8 mouse cellular contexts compared by ENCODE assay signal in genomic region chr9:86466990-86467870, GRCm38 (mm10). TPM values are rescaled to one million over a fixed set of nuclear protein-coding genes. Genes with fewer than 3 reads are reported as not detected.
A peak's percentile ranks its signal among the peaks of the same experiment; 100 is the strongest.
DNase-seq lines count a peak whose midpoint lies in the region; ATAC-seq lines count a peak whose summit lies in the region.

Dop1a (plus strand) TSS chr9:86467154.

- no peaks in the 10 kb centered on the region for H3K9me3 ChIP-seq in heart, embryonic 10.5 days
- no peaks in the 10 kb centered on the region for H3K9me3 ChIP-seq in kidney, embryonic 16.5 days (ENCODE audit: low read length)
- no peaks in the 10 kb centered on the region for H3K9me3 ChIP-seq in liver, embryonic 12.5 days (replicated peaks)
- no peaks in the 10 kb centered on the region for H3K9me3 ChIP-seq in stomach, embryonic 15.5 days

- H3K4me2 ChIP-seq in kidney, embryonic 16.5 days (replicated peaks; ENCODE audit: low read depth, low read length): peak within 1 kb of the TSS; percentile 82
- H3K4me2 ChIP-seq in liver, embryonic 12.5 days: peak within 1 kb of the TSS; percentile 77
- H3K4me2 ChIP-seq in stomach, embryonic 15.5 days: peak within 1 kb of the TSS; percentile 54

- peak within 1 kb of the TSS; percentile 89 for H3K4me3 ChIP-seq in heart, embryonic 10.5 days
- peak within 1 kb of the TSS; percentile 90 for H3K4me3 ChIP-seq in kidney, embryonic 16.5 days (ENCODE audit: low read length)
- H3K4me3 ChIP-seq in liver, embryonic 12.5 days: peak within 1 kb of the TSS; percentile 66
- H3K4me3 ChIP-seq in stomach, embryonic 15.5 days (replicated peaks): peak within 1 kb of the TSS; percentile 87

- peaks cover 11% of the 10 kb centered on the region for H3K27me3 ChIP-seq in heart, embryonic 10.5 days (ENCODE audit: insufficient read depth, poor library complexity, severe bottlenecking)
- no peaks in the 10 kb centered on the region for H3K27me3 ChIP-seq in kidney, embryonic 16.5 days (ENCODE audit: insufficient read depth, low read length)
- no peaks in the 10 kb centered on the region; the same call in 1 of the 2 replicates for H3K27me3 ChIP-seq in liver, embryonic 12.5 days (replicated peaks)
- no peaks in the 10 kb centered on the region for H3K27me3 ChIP-seq in stomach, embryonic 15.5 days (replicated peaks)

- H3K4me1 ChIP-seq in heart, embryonic 10.5 days: 0 out of 2 replicates have a peak, but pooled peaks cover 3% of the 10 kb centered on the region
- H3K4me1 ChIP-seq in kidney, embryonic 16.5 days (ENCODE audit: insufficient read depth, low read length): peaks cover 9% of the 10 kb centered on the region
- peaks cover 28% of the 10 kb centered on the region for H3K4me1 ChIP-seq in liver, embryonic 12.5 days
- 0 out of 2 replicates have a peak, but pooled peaks cover 3% of the 10 kb centered on the region for H3K4me1 ChIP-seq in stomach, embryonic 15.5 days

- H3K36me3 ChIP-seq in heart, embryonic 10.5 days: no peaks in the 10 kb centered on the region
- H3K36me3 ChIP-seq in kidney, embryonic 16.5 days (ENCODE audit: insufficient read depth, low read length): no peaks in the 10 kb centered on the region
- H3K36me3 ChIP-seq in liver, embryonic 12.5 days: no peaks in the 10 kb centered on the region
- H3K36me3 ChIP-seq in stomach, embryonic 15.5 days: no peaks in the 10 kb centered on the region

- peak; percentile 93 for ATAC-seq in erythroblast, adult 5-6 weeks (replicated peaks; ENCODE audit: low FRiP score, poor library complexity, severe bottlenecking)
- peak; percentile 96 for ATAC-seq in kidney, embryonic 16.5 days (ENCODE audit: low FRiP score, low TSS enrichment)
- peak; percentile 94 for ATAC-seq in liver, embryonic 12.5 days
- ATAC-seq in stomach, embryonic 15.5 days (ENCODE audit: insufficient read depth, low FRiP score, low read depth): peak; percentile 95

- peak within 1 kb of the TSS; percentile 92 for H3K9ac ChIP-seq in kidney, embryonic 16.5 days (replicated peaks; ENCODE audit: low read length)
- peak within 1 kb of the TSS; percentile 79 for H3K9ac ChIP-seq in liver, embryonic 12.5 days
- peak within 1 kb of the TSS; percentile 86 for H3K9ac ChIP-seq in stomach, embryonic 15.5 days

- 1% methylated on average over 92 of the region's 93 CpGs for WGBS in heart, embryonic 10.5 days
- under 1% methylated on average over 93 of the region's 93 CpGs for WGBS in kidney, embryonic 16.5 days
- 3% methylated on average over 86 of the region's 93 CpGs for WGBS in liver, embryonic 12.5 days (ENCODE audit: insufficient replicate concordance)
- under 1% methylated on average over 90 of the region's 93 CpGs for WGBS in stomach, embryonic 15.5 days

- peak within 1 kb of the TSS; percentile 92 for H3K27ac ChIP-seq in heart, embryonic 10.5 days
- peak within 1 kb of the TSS; percentile 62 for H3K27ac ChIP-seq in kidney, embryonic 16.5 days (ENCODE audit: low read length)
- H3K27ac ChIP-seq in liver, embryonic 12.5 days: peak within 1 kb of the TSS; percentile 63
- peak within 1 kb of the TSS; percentile 67 for H3K27ac ChIP-seq in stomach, embryonic 15.5 days

- peak; percentile 92 to 94 for DNase-seq in B cell, adult 2 months
- peak; percentile 96 for DNase-seq in brain, adult 2 months (ENCODE audit: low read depth, low spot score)
- DNase-seq in heart, embryonic 10.5 days (ENCODE audit: low spot score): peak; percentile 92
- peak; percentile 78 to 87 for DNase-seq in natural killer cell, adult 2 months (ENCODE audit: low spot score in 2 of 2)

RNA-seq across cellular contexts. Expression of gene Dop1a, which starts in this region (rescaled TPM):
- total RNA-seq in erythroblast, adult 5-6 weeks (2015; ENCODE audit: low replicate concordance): 5.6 and 5.8 TPM in 2 replicates
- 7.2 and 11.0 TPM in 2 replicates for total RNA-seq in erythroblast, adult 5-6 weeks (2017; ENCODE audit: low replicate concordance)
- polyA plus RNA-seq in heart, embryonic 10.5 days (2016; fragmentation: Nextera tagmentation; extraction: Ambion mirVana): 9.3 and 9.6 TPM in 2 replicates
- polyA plus RNA-seq in kidney, embryonic 16.5 days (2015; fragmentation: Nextera tagmentation; extraction: Ambion mirVana): 10.9 and 15.3 TPM in 2 replicates
- polyA plus RNA-seq in liver, embryonic 12.5 days (2016; fragmentation: Nextera tagmentation; extraction: Ambion mirVana): 6.4 and 7.6 TPM in 2 replicates
- 14.6 and 15.3 TPM in 2 replicates for polyA plus RNA-seq in stomach, embryonic 15.5 days (2015; fragmentation: Nextera tagmentation; extraction: Ambion mirVana)

Comparison
In these comparisons a context has a peak if more than half of its experiments do, and no peak if none do; other contexts are left out.
1. Peak in every context shown above with its lines: DNase-seq, ATAC-seq, H3K4me3 ChIP-seq and H3K27ac ChIP-seq.